Mouse (Mus musculus) heart, adult 2 months (tissue): ENCODE data around the gene Mybl2. TPM values are rescaled to one million over a fixed set of nuclear protein-coding genes. Genes with fewer than 3 reads are reported as not detected.

Experiments
- DNase-seq, 2 experiments: peaks; one replicate each; pipeline ENCODE4 v3.0.0; 2021
- H3K27ac ChIP-seq: fragments of 200-600 bp; 2 replicates; pipeline ENCODE4 v1.8.1; 2022
- H3K27me3 ChIP-seq: fragments of 200-500 bp; 2 replicates; pipeline ENCODE4 v1.6.1; 2012; ENCODE audit warnings: mild to moderate bottlenecking, low read length, inconsistent platforms, mixed read lengths; ENCODE audit not compliant: control insufficient read depth, insufficient read depth
- H3K36me3 ChIP-seq: fragments of 200-500 bp; 2 replicates; pipeline ENCODE4 v1.6.1; 2012; ENCODE audit warnings: low read length, inconsistent platforms; ENCODE audit not compliant: control insufficient read depth, insufficient read depth
- H3K4me1 ChIP-seq: fragments of 200-500 bp; 2 replicates; pipeline ENCODE4 v1.6.1; 2011; ENCODE audit warnings: low read length; ENCODE audit not compliant: control insufficient read depth, insufficient read depth
- H3K4me3 ChIP-seq: fragments of 200-600 bp; 2 replicates; pipeline ENCODE4 v1.8.1; 2022
- H3K79me2 ChIP-seq: fragments of 200-500 bp; replicated peaks from 2 replicates; pipeline ENCODE4 v1.6.1; 2012; ENCODE audit warnings: mild to moderate bottlenecking, inconsistent platforms, low read length, moderate library complexity, mixed read lengths; ENCODE audit not compliant: control insufficient read depth, insufficient read depth
- H3K9ac ChIP-seq: fragments of 200-500 bp; 2 replicates; pipeline ENCODE4 v1.6.1; 2012; ENCODE audit warnings: low read depth, mild to moderate bottlenecking, control low read depth, inconsistent platforms, low read length, mixed read lengths
- CTCF ChIP-seq: fragments of 200-600 bp; IDR thresholded peaks from 2 replicates; pipeline ENCODE4 v1.8.1; 2022; ENCODE audit warnings: antibody characterized with exemption, mild to moderate bottlenecking, moderate library complexity
- EP300 ChIP-seq: fragments of 200-500 bp; IDR thresholded peaks from 2 replicates; pipeline ENCODE4 v1.6.1; 2011; ENCODE audit warnings: low read depth, low read length, control low read depth; ENCODE audit not compliant: insufficient read depth
- POLR2A ChIP-seq: fragments of 200-500 bp; IDR thresholded peaks from 2 replicates; pipeline ENCODE4 v1.6.1; 2011; ENCODE audit warnings: mild to moderate bottlenecking, low read depth, low read length, control low read depth; ENCODE audit not compliant: insufficient read depth
- WGBS: fragments of 180-500 bp; shearing (Covaris S2); methylation state at CpG from one replicate; pipeline ENCODE4 v1.1.7; 2018; 5-methylcytosine and 5-hydroxymethylcytosine counted together
- intact Hi-C: fragments of 180-260 bp; cut with DNase I; formaldehyde crosslinking; loops from one replicate; pipeline ENCODE4 v1.15.1; 2025
- long read RNA-seq: library from polyadenylated mRNA; stranded (forward); transcript quantifications from one replicate; pipeline ENCODE4 v2.0.0, GENCODE M21; 2021
- polyA plus RNA-seq: library from polyadenylated mRNA; depleted of rRNA; stranded (reverse); fragments of >200 nt; gene quantifications from 2 replicates; pipeline ENCODE4 v1.2.3, GENCODE M21; 2012; rRNA removed
- total RNA-seq, 2 experiments: library from RNA; stranded (reverse); gene quantifications; 2 replicates each; pipeline ENCODE4 v1.2.3; 2021

Gene Mybl2
- total RNA-seq (under 1 TPM; 0.16 to 0.41 TPM), polyA plus RNA-seq (0.18 and 0.56 TPM in 2 replicates)
- long read RNA-seq = 0 reads

- no peak within 1 kb of the TSS for H3K9ac ChIP-seq
- H3K4me3 ChIP-seq = peak within 1 kb of the TSS; percentile 56
- H3K4me1 ChIP-seq = no peaks in the 10 kb centered on the region
- WGBS = under 1% methylated on average over 48 of the region's 48 CpGs
- no peak for TF ChIP-seq EP300
- TF ChIP-seq CTCF = no peak; the same call in 1 of the 2 replicates
- TF ChIP-seq POLR2A = no peak
- no peaks in the 10 kb centered on the region for H3K79me2 ChIP-seq
- intact Hi-C loops = no loop called here
- peak; percentile 92 to 93 for DNase-seq
- no peaks in the 10 kb centered on the region for H3K27me3 ChIP-seq
- no peaks in the 10 kb centered on the region for H3K36me3 ChIP-seq
- no peak within 1 kb of the TSS for H3K27ac ChIP-seq
Observed at GRCm38 (mm10) chr2:163054335-163054840, at the start of gene Mybl2. Mybl2 (plus strand) TSS chr2:163054687.

GRCm38 (mm10) chr2:163007299-163007698, 47.2 kb upstream of the Mybl2 start:
- Histone ChIP-seq H3K27me3 (no peaks in the 10 kb centered on the region), H3K9ac (no peak overlapping the region), H3K79me2 (no peaks in the 10 kb centered on the region), H3K27ac (no peak overlapping the region), H3K4me1 (no peaks in the 10 kb centered on the region), H3K4me3 (no peak overlapping the region), H3K36me3 (no peaks in the 10 kb centered on the region)
- no peak for DNase-seq
- WGBS = 49% methylated on average over 4 of the region's 4 CpGs
- TF ChIP-seq POLR2A (no peak), EP300 (no peak), CTCF (no peak)
- intact Hi-C loops = no loop called here

GRCm38 (mm10) chr2:163016916-163017743, 37.4 kb upstream of the Mybl2 start, which contains the start of gene Ift52:
Ift52 (plus strand) TSS chr2:163017354.
- WGBS = under 1% methylated on average over 57 of the region's 57 CpGs
- no peak for TF ChIP-seq EP300
- no peak for TF ChIP-seq CTCF
- peak; percentile 49 for TF ChIP-seq POLR2A
- DNase-seq = peak; percentile 92 to 96
- Histone ChIP-seq H3K79me2 (no peaks in the 10 kb centered on the region), H3K9ac (peak within 1 kb of the TSS; percentile 73), H3K4me1 (peaks cover 2% of the 10 kb centered on the region; the same call in 1 of the 2 replicates), H3K27ac (peak within 1 kb of the TSS; percentile 83), H3K27me3 (no peaks in the 10 kb centered on the region), H3K36me3 (peaks cover 2% of the 10 kb centered on the region), H3K4me3 (peak within 1 kb of the TSS; percentile 71)
- intact Hi-C loops = loop anchor here (2.0 kb wide), 1 partner anchor 86 kb away; the partner anchor contains the start of gene Srsf6

GRCm38 (mm10) chr2:163031289-163031688, 23.2 kb upstream of the Mybl2 start:
- intact Hi-C loops = no loop called here
- 95% methylated on average over 5 of the region's 5 CpGs for WGBS
- DNase-seq = no peak
- H3K27me3 ChIP-seq = no peaks in the 10 kb centered on the region
- no peak overlapping the region for H3K4me3 ChIP-seq
- no peak overlapping the region for H3K27ac ChIP-seq
- no peaks in the 10 kb centered on the region; the same call in 1 of the 2 replicates for H3K79me2 ChIP-seq
- H3K9ac ChIP-seq = no peak overlapping the region
- TF ChIP-seq EP300 = no peak
- TF ChIP-seq POLR2A = no peak
- no peak for TF ChIP-seq CTCF
- no peaks in the 10 kb centered on the region; the same call in 1 of the 2 replicates for H3K36me3 ChIP-seq
- H3K4me1 ChIP-seq = no peaks in the 10 kb centered on the region

GRCm38 (mm10) chr2:163031757-163032156, 22.7 kb upstream of the Mybl2 start:
- WGBS = 84% methylated on average over 2 of the region's 2 CpGs
- Histone ChIP-seq H3K36me3 (no peaks in the 10 kb centered on the region; the same call in 1 of the 2 replicates), H3K4me1 (no peaks in the 10 kb centered on the region), H3K4me3 (no peak overlapping the region), H3K9ac (no peak overlapping the region), H3K27ac (no peak overlapping the region), H3K27me3 (no peaks in the 10 kb centered on the region), H3K79me2 (no peaks in the 10 kb centered on the region; the same call in 1 of the 2 replicates)
- no peak for DNase-seq
- TF ChIP-seq CTCF (no peak), EP300 (no peak), POLR2A (no peak)
- intact Hi-C loops = no loop called here
